ENCODE assay signal across 8 mouse cellular contexts in the genomic region with DNA sequence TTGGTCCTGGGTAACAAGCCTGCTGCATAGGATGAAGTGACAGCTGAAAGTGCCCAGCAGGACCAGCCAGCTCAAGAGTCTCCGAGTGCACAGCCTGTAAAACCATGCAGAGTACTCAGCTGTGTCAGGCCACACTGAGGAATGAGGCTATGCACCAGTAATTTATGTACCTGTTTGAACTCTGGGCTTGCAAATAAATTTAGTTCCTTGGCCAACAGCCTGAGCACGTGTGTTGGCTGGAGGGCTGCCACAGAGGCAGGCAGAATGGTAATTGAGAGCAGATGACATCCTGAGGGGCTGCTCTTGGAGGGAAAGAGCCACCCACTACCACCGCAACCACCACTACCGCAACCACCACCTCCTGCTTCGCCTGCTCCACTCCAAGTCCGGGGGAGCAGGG.
DNase-seq lines count a peak whose midpoint lies in the region; ATAC-seq and TF ChIP-seq lines count a peak whose summit lies in the region.

No protein-coding gene starts in this region.

- intact Hi-C loops in heart, postnatal 36 days (cut with DNase I) = loop anchor here (2.0 to 5.0 kb wide), 2 partner anchors 39 to 128 kb away; no protein-coding TSS in a partner anchor
- intact Hi-C loops in gastrocnemius, adult 2 months (cut with DNase I) = no loop called here

- no peaks in the 10 kb centered on the region for H3K36me3 ChIP-seq in hindbrain, embryonic 15.5 days
- H3K36me3 ChIP-seq in hindbrain, embryonic 14.5 days (replicated peaks; ENCODE audit: control insufficient read depth, insufficient read depth) = no peaks in the 10 kb centered on the region
- no peaks in the 10 kb centered on the region for H3K36me3 ChIP-seq in lung, postnatal 0 days (ENCODE audit: insufficient read depth, low read length)

- H3K27me3 ChIP-seq in hindbrain, embryonic 15.5 days = peaks cover 7% of the 10 kb centered on the region; the same call in 1 of the 2 replicates
- H3K27me3 ChIP-seq in hindbrain, embryonic 14.5 days (ENCODE audit: control insufficient read depth, insufficient read depth, low read length) = no peaks in the 10 kb centered on the region
- H3K27me3 ChIP-seq in lung, postnatal 0 days (replicated peaks; ENCODE audit: insufficient read depth, low read length) = no peaks in the 10 kb centered on the region

- peak; percentile 49; the same call in 1 of the 2 replicates for ATAC-seq in hindbrain, embryonic 15.5 days (ENCODE audit: low FRiP score, low read depth)
- no peak for ATAC-seq in hindbrain, embryonic 14.5 days (ENCODE audit: low FRiP score)
- no peak for ATAC-seq in lung, postnatal 0 days
- no peak for ATAC-seq in frontal cortex, adult (ENCODE audit: low TSS enrichment)

- no peak overlapping the region for H3K4me3 ChIP-seq in hindbrain, embryonic 15.5 days
- H3K4me3 ChIP-seq in hindbrain, embryonic 14.5 days (replicated peaks; ENCODE audit: low read length) = no peak overlapping the region
- H3K4me3 ChIP-seq in lung, postnatal 0 days (ENCODE audit: low read depth, low read length) = no peak overlapping the region
- H3K4me3 ChIP-seq in gastrocnemius, adult 2 months = no peak overlapping the region

- DNase-seq in hindbrain, embryonic 14.5 days (ENCODE audit: low spot score) = no peak
- peak; percentile 56 to 65 for DNase-seq in adrenal gland, postnatal 36 days
- peak; percentile 25 to 32 for DNase-seq in heart, postnatal 36 days
- DNase-seq in lung, postnatal 0 days (ENCODE audit: low spot score) = peak; percentile 8
- DNase-seq in cerebellum, adult 11-12 months = no peak
- DNase-seq in gastrocnemius, adult 2 months = no peak

- no peak for TF ChIP-seq EP300 in lung, postnatal 0 days (IDR thresholded peaks at IDR 0.05)

- no peak overlapping the region for H3K9ac ChIP-seq in hindbrain, embryonic 15.5 days
- H3K9ac ChIP-seq in hindbrain, embryonic 14.5 days = no peak overlapping the region
- H3K9ac ChIP-seq in lung, postnatal 0 days (replicated peaks; ENCODE audit: low read depth) = no peak overlapping the region

- H3K27ac ChIP-seq in hindbrain, embryonic 15.5 days (replicated peaks) = no peak overlapping the region
- no peak overlapping the region for H3K27ac ChIP-seq in hindbrain, embryonic 14.5 days
- H3K27ac ChIP-seq in lung, postnatal 0 days (ENCODE audit: low read length) = no peak overlapping the region
- no peak overlapping the region for H3K27ac ChIP-seq in gastrocnemius, adult 2 months

- peaks cover 27% of the 10 kb centered on the region for H3K4me1 ChIP-seq in hindbrain, embryonic 15.5 days (replicated peaks)
- peaks cover 16% of the 10 kb centered on the region for H3K4me1 ChIP-seq in hindbrain, embryonic 14.5 days (replicated peaks; ENCODE audit: control insufficient read depth, insufficient read depth, low read length)
- no peaks in the 10 kb centered on the region for H3K4me1 ChIP-seq in lung, postnatal 0 days (ENCODE audit: insufficient read depth, low read depth, low read length)

- H3K4me2 ChIP-seq in hindbrain, embryonic 15.5 days = no peak overlapping the region
- no peak overlapping the region for H3K4me2 ChIP-seq in hindbrain, embryonic 14.5 days (replicated peaks)
- no peak overlapping the region for H3K4me2 ChIP-seq in lung, postnatal 0 days (replicated peaks; ENCODE audit: low read depth, low read length)

- 39% methylated on average over 6 of the region's 6 CpGs for WGBS in hindbrain, embryonic 15.5 days
- 37% methylated on average over 6 of the region's 6 CpGs for WGBS in hindbrain, embryonic 14.5 days
- WGBS in lung, postnatal 0 days = 28% methylated on average over 6 of the region's 6 CpGs

- no peaks in the 10 kb centered on the region for H3K9me3 ChIP-seq in hindbrain, embryonic 15.5 days
- no peaks in the 10 kb centered on the region for H3K9me3 ChIP-seq in hindbrain, embryonic 14.5 days (ENCODE audit: control insufficient read depth, low read length)
- H3K9me3 ChIP-seq in lung, postnatal 0 days (ENCODE audit: low read length) = no peaks in the 10 kb centered on the region

- no peak for TF ChIP-seq CTCF in lung, postnatal 0 days (IDR thresholded peaks at IDR 0.05)
- TF ChIP-seq CTCF in gastrocnemius, adult 2 months (IDR thresholded peaks at IDR 0.05) = no peak

Comparison
In these comparisons a context has a peak if more than half of its experiments do, and no peak if none do; other contexts are left out.
1. DNase-seq: peak in adrenal gland, postnatal 36 days (2 of 2), heart, postnatal 36 days (2 of 2) and lung, postnatal 0 days (single experiment); none in hindbrain, embryonic 14.5 days (single experiment), cerebellum, adult 11-12 months (single experiment) and gastrocnemius, adult 2 months (single experiment).